Mouse (Mus musculus): ENCODE results near the gene Clmn. TPM values are rescaled to one million over a fixed set of nuclear protein-coding genes. Genes with fewer than 3 reads are reported as not detected.

The Clmn gene
- total RNA-seq, 4 experiments from 2014 or later: 12.7 to 15.3 (median 14.2) TPM

DNA sequence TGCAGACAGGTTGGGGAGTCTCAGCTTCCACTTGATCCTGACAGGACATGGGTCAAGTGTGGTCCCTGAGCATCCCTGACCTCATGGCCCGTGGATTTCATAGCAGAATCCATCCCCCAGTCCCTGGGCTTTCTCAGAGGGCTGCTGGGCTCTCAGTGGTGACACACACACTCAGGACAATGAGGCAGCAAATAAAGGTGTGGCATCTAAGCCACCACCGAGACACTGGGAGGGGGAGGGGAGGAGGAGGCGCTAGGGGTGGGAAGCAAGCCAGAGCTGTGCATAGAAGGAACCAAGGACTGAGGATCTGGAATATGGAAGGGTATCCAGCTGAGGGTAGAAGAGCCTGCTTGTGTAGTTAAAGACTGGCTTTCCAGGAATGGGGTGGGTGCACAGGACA lies 11.2 kb upstream of the Clmn start:
- DNase-seq: no peak

GRCm38 (mm10) chr12:104871987-104872386 lies 7.1 kb upstream of the Clmn start:
- DNase-seq: no peak

- DNase-seq: no peak
These were observed 4.9 kb upstream of the Clmn start for GRCm38 (mm10) chr12:104869737-104870136.

DNA sequence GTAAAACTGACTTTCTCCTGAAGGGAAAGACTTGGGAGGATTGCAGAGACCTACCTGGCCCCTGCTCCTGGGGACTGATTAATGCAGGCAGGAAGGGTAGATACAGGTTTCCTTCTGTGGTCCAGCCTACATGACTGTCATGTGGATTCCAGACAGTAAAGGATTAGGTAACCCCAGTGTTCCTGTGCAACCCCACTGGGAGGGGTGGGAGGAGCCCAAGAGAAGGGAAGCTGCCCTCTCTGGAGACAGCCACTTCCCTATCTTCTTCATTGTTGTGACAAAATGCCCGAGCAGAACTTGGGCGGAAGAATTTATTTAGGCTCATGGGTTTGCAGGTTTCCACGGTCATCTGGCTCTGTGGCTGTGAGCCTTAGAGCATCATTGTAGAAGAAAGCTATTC lies 3.6 kb upstream of the Clmn start:
- DNase-seq: no peak

DNA sequence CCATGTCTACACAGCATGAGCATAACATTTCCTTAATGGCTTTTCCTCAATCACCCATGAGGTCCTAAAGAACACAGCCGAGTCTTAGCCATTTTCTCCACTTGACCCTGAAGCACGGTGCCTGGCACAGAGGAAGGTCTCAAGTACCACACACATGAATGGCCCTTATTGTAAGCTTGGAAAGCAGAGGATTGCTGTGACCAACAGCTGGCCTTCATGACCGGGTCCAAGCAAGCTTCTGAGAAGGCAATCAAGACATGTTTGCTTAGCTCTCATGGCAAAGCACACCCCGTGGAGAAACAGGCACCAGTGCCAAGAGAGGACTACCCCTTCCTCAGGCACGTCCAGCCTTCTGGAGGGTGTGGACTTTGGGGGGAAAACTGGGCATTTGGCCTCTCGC lies 3.0 kb upstream of the Clmn start:
- DNase-seq: no peak

DNA sequence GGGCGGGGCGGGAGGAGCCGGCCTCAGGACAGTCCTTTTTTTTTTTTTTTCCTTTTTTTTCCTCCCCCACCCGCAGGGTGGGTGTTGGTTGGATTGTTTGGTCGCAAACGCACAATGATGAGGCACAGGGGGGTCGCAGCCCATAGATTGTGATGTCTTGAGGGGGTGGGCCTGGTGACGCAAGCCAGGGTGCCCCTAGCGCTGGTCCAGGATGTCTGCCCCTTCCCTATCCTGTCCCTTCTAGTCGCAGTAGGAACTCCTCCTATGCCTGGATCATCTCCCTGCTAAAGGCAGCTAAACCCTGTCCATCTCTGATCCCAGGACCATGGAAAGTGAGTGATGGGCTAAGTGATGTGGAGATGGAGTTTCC lies 275 bp upstream of the Clmn start:
- no peak for DNase-seq

DNA sequence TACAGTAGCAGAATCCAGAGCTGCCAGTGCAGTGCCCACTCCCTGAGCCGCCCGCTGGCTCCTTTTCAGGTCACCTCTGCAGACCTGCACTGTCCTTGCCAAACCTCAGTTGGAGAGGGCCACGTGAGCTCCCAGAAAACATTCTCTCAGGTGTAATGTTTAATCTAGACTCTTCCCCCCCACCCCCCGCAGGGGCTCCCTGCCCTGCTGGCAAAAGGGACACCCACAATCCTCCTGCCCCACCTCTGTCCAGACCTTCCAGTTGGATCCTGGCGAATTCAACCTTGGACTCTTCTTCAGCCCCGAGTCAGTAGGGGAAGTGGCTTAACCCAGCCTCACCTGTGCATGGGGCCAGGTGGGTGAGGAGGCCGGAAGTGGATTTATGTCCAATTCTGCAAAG lies 1.2 kb downstream of the Clmn start:
- no peak for DNase-seq

- DNase-seq: no peak
These were observed 5.7 kb downstream of the Clmn start for GRCm38 (mm10) chr12:104859140-104859539.

DNA sequence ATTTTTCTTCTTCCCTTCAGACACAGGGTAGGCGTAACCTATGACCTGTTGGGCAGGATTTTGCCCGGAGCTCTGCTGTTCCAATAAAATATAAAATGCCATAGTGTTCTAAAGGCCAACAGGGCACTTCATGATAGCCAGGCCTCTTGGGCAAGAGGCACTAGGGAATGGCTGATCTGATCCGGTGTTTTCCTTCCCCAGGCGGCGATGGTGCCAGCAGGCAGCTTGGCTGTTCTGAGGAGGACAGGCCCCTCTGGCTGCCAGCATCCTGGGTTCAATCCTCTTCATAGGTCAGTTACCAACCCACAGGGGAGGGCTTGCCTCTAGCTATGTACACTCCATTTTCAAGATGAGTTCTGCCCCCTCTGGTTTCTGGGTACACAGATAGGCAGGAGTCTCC lies 6.1 kb downstream of the Clmn start:
- DNase-seq: peak; percentile 29

GRCm38 (mm10) chr12:104857614-104858013 lies 7.3 kb downstream of the Clmn start:
- DNase-seq: no peak

DNA sequence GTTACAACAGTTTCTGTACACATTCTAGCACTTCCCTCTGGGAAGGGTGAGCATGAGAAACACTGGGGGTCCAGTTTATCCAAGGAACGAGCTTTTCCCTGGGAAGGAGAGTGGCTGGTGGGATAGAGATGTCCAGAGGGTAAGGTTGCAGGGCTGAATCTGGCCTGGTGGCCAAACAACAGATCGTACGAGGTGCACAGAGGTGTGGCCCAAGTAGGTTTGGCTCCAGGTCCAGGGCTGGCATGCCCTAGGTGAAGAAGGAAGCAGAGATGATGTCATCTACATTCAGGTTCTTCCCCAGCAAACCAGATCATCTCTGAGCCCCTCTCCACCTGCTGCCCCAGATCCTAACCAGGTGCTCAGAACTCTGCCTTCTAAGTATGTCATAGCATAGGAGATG lies 8.3 kb downstream of the Clmn start:
- no peak for DNase-seq

GRCm38 (mm10) chr12:104855548-104855947 lies 9.3 kb downstream of the Clmn start:
- no peak for DNase-seq

- DNase-seq: no peak
These were observed 10.1 kb downstream of the Clmn start for GRCm38 (mm10) chr12:104854826-104855225.

DNA sequence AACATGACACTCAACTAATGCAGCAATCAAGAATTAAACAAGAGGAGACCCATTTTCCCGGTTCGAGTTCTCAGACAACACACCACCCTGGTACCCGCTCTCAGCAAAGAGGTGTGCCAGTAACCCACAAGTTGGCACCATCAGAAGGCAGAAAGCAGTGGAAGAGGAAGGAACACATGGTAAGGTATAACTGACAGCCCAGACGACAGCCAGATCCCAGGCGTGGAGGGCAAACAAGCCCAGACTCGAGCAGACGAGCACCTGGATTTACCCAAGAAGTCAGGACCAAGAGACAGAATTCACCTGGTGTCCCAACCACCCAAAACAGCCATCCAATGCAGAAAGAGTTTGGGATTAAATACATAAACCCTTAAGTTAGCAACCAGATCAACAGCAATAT lies 11.5 kb downstream of the Clmn start:
- no peak for DNase-seq

GRCm38 (mm10) chr12:104851711-104852508 lies 13.0 kb downstream of the Clmn start:
- peak; percentile 52 for DNase-seq

- no peak for DNase-seq
These were observed 14.8 kb downstream of the Clmn start for GRCm38 (mm10) chr12:104850119-104850518.

GRCm38 (mm10) chr12:104848667-104849066 lies 16.2 kb downstream of the Clmn start:
- no peak for DNase-seq

- no peak for DNase-seq
These were observed 17.6 kb downstream of the Clmn start for GRCm38 (mm10) chr12:104847227-104847626.

GRCm38 (mm10) chr12:104845707-104846106 lies 19.2 kb downstream of the Clmn start:
- DNase-seq: no peak

DNA sequence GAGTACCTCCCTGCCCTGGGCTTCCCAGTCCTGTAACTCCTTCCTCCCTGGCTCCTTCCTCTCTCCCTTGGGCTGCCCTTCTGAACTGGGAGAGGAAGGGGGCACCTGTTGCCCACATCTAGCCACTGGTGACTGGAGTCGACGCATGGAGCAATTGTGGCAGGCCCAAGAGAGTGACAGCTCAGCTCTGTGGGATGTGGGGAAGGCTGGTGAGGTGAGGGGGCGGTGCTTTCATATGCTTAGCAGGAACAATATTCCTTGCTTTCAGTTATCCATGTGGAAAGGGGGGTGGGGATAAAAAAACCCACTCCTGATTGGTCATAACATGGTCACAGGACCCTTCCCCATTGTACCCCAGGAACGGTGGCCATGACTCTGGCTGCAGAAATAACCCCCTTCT lies 19.9 kb downstream of the Clmn start:
- no peak for DNase-seq

GRCm38 (mm10) chr12:104844279-104844678 lies 20.6 kb downstream of the Clmn start:
- no peak for DNase-seq

DNA sequence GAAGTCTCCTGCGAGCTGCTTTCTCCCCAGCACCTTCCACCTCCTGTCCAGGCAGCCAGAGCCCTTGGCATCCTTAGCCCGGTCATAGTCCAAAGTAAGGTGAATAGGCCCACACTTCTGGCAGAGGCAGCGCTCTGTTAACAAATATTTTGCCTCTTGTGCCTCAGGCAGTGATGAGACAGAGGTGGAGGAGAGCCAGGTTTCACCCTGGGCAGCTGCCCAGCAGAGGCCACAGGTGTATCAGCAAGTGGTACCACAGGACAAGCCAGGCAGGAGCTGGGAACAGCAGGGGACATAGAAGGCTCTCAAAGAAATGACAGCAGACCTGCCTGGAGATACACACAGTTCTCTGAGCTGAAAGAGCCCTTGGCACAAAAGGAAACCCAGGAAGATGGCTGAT lies 23.6 kb downstream of the Clmn start:
- no peak for DNase-seq

GRCm38 (mm10) chr12:104838987-104839386 lies 25.9 kb downstream of the Clmn start:
- DNase-seq: no peak

DNA sequence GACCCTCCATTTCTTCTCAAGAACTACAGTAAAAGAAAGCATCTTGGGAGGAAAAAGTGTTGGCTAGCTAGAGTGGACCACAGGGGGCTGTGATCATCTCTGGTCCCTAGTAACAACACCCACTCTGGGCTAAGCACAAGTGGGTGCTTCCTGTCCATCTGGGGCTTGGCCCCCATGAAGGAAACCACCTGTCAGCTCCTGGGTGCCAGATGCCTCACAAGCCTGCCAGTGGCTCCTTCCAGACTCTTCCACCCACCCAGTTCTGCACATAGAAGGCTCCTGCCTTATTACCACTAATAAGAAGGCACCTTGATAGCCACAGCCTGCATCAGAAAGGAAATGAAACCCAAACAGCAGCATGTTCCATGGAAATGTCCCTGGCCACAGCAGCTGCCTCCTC lies 26.4 kb downstream of the Clmn start:
- no peak for DNase-seq

DNA sequence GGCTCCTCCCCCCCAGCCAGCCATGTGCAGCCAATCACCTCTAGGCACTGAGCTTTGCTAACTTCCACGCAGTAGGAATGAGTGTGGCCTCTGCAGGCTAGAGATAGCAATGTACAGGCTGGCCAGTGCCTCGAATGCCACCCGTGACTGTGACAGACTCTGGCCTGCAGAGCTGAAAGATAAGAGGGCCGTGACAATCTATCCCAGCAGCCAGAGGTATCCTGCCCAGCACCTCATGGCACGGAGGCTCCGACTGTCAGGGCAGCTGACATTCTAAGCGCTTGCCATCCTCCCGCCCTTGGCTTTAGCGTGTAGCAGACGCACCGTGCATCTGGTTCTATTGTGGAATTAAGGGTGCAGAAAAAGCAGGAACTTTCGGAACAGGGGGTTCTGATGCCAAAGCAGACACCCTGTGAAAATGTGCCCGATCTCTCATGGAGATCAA lies 26.9 kb downstream of the Clmn start:
- no peak for DNase-seq
